Mouse (Mus musculus) MEL-GATA-1-ER (cell line): ENCODE results near the gene Ddb2.

Source experiments
- DNase-seq: peaks from one replicate; pipeline ENCODE4 v3.0.0-alpha.2; 2012; ENCODE audit warnings: low read depth; ENCODE audit errors: extremely low read depth

The Ddb2 gene

DNA sequence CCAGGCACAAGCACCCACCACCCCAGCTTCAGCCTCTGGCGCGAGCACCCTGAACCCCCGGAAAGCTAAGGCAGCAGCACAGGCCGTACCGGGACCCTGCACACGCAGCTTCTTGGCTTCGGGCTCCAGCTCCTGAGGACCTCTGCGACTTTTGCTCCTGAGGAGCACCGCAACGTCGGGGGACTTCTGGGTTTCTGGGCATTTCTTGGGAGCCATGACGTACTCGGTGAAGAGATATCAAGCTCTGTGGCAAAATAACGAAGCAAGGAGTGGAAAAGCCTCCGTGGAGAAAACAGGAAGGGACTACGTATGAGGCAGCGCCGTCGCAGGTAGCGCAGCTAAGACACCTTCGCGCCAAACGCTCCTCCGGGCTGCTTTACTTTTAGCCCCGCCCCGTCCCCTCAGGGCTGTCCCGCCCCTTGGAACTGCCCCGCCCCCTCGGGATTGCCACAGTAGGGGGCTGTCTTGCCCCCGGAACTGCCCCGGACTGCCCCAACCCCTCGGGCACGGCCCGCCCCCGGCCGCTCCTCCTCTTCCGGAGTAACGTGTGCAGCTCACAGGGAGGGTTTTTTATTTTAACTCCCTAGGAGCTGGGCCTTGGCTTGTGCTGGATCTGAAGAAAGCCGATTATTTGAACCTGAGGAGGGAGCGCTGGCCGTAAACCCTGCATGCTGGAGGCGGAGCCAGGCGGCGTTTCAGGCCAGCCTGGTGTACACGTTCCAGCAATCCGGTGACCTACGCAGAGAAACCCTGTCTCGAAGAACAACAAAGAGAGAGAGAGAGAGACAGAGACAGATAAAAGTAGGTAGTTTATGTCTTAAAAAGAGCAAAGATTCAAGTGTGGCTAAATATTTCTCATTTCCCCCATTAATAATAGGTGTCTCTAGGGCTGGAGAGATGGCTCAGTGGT, at the start of gene Ddb2:
Gene Ddb2 (minus strand): TSS at position 382 of the 910 bp plus-strand sequence.
- peak; percentile 80 for DNase-seq

DNA sequence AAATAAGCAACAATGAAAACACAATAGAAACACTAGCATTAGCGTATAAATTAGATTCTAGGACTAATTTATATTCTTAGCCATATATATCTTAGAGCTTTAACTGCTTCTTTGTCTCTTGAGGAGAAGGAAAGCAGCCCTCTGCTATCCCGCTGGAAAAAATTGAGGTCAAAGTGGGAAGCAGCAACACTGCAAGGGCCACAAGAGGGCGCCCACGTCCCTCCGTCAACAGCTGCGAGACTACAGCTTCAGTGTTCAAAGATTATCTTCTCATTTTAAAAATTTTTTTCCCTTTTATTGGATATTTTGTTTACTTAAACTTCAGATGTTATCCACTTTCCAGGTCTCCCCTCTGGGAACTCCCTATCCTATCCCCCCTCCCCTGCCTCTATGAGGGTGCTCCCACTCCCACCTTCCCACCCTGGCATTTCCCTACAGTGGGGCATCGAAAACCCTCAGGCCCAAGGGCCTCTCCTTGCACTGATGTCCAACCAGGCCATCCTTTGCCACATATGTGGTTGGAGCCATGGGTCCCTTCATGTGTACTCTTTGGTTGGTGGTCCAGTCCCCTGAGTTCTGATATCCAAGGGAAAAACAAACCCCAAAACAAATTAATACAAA, 49.2 kb upstream of the Ddb2 start:
- DNase-seq, result no peak

DNA sequence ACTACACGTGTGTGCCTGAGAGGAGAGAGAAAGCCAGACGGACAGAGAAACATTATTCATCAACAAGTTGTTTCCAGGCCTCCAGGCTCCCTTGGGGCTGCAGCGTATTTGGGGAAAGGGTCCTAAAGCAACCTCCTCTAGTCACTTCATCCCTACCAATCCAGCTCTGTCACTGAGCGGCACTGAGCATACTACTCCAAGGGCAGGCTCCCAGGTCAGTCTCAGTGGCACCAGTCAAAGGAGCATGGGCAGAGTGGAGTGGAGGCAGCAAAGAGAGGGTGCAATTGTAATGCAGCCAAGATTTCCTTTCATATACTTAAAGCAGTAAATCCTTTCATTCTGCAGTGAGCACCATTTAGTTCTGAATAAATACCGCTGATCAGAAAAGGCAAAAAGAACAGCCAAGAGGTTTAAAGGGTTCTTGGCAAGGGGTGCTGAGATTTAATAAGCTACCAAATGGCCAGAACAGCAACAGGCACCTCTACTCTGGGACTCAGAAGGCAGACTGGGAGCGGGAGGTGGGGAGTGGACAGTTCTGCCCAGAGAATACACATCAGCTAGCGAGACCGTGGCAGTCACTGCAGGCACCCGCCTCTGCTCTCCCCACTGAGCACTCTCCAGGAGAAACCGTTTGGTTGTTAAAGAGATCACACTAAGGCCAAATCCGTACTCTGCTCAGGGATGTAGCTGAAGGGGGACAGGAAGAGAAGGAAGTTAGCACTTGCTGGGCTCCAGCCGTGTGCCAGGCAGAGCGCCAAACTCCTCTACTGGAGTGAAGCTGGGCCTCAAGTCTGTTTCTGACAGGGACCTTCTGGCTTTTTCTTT, 47.8 kb upstream of the Ddb2 start:
- no peak for DNase-seq

DNA sequence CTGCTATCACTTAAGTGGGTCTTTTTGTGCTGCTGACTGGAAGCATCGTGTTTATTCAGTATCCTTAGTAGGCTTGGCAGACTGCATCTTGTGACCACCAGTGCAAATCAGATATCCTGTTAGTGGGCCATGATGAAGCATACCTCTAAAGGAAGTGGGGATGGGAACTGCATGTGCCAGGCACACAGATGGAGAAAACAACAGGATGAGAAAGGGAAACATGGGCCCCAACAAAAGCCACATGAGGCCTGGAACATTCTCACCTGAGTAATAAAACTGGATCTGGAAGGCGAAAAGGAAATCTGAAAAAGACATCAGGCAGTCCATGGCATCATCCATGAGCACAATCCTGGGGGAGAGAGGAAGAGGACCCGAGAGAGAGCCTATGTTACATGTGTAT, 47.2 kb upstream of the Ddb2 start:
- no peak for DNase-seq

DNA sequence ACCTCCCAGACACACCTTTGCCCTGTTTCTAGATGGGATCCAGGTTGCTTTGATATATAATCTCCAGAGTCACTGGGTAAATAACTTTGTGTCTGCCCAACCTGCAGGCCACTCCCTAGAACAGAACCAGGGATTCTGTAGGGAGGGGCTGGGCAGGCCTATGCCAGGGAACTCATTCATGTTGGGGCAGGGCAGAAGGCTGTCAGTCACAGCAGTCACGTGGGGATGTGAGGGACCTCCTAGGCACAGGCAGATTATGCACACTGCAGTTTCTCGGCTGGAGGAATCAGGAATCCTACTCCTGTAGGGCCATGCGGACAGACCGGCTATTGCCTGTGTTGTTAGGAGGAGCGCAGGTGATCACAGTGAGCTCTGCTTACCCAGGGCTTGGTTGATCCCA, 44.6 kb upstream of the Ddb2 start:
- no peak for DNase-seq

DNA sequence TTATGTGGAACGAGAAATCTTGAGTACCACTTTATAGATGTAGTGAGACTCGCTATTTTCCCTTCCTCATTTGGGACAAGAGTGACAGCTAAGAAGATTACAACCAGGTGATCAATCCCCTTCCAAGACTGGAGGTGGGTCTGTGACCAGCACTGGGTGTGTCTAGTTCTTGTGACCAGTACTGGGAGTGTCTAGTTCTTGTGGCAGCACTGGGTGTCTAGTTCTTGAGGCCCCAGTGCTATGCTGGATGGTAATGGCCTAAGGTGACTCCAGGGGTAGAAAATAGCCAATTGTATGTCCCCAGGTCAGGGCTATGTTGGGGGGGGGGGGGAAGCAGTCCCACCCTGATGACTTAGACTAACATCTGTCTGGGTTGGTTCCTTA, 42.6 kb upstream of the Ddb2 start:
- DNase-seq, result no peak

DNA sequence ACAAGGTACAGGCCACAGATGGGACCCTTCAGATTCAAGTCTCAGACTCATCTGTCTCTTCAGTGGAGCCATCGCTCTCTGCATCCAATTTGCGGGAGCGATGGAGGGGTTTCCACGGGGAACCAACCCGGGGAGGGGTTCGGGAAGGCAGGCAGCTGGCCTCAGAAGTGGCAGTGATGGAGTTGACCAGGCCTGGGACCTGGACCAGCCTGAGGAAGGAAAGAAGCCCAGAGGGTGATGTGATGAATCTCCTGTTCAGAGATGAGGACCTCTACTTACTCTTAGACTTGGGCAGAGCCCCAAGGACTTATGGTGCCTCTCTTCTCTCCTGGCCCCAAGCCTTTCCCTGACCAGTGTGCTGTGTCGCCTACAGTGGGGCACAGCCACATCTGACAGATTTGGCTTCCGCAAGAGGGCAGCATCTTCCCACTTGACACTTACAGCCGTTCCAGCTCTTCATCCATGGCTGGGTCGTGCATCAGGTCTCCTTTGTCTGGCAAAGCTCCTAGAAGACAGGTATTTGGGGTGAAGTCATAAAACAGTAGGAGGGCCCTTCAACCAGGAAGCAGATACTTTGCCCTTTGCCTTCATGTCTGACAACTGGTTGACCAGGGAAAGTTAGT, 42.1 kb upstream of the Ddb2 start:
- DNase-seq, result no peak

DNA sequence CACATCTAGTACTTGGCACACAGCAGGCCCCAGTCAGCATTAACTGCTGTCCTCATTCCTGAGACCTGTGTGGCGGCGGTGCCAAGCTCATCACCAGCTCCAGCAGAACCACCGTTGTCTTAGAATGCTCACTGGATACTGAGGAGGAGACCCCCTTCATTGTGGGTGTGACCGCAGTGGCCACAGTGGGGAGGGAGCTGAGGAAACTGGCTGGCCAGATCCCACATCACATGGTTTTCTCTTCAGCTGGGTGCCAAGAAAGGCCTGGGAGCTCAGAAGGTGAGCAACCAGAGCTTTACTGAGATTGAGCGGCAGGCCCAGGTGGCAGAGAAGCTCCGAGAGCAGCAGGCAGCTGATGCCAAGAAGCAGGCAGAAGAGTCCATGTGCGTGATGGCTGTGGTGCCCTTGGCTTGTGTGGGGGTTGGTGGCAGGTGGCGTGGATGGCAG, 32.9 kb upstream of the Ddb2 start:
- no peak for DNase-seq

DNA sequence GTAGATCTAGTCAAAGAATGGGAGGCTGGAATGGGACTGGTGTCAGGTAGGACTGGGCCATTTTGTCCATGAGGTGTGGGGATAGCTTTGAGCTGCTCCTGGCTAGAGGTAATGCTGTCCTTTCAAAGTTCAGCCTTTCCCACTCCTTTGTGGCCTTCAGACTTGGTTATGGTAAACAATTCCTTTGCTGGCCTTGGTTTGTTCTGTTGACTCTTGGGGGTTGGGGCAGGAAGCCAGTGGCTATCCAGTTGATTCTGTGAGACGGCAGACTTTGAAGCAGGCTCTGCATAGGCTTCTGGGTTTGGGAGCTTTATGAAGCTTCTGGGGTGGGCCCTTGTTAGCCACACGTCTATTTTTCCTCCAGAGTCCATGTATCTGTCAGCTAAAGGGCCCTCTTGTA, 31.9 kb upstream of the Ddb2 start:
- no peak for DNase-seq

DNA sequence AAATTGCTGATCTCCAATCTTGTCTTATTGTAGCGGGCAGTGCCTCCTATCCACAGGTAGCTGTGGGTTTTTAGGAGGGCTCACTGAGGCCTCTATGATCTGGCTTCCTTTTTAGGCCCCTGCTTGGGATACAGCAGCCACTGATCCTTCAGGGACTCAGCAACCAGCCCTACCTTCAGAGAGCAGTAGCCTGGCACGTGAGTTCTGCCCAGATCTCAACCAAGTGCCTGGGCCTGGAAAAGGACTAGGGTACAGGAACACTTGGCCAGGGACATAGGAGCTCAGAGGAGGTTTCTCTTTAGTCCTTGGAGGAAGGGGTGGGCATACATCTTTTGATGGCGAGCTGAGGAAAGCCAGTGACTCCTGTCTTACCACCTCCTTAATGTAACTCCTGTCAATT, 31.3 kb upstream of the Ddb2 start:
- DNase-seq, result no peak

DNA sequence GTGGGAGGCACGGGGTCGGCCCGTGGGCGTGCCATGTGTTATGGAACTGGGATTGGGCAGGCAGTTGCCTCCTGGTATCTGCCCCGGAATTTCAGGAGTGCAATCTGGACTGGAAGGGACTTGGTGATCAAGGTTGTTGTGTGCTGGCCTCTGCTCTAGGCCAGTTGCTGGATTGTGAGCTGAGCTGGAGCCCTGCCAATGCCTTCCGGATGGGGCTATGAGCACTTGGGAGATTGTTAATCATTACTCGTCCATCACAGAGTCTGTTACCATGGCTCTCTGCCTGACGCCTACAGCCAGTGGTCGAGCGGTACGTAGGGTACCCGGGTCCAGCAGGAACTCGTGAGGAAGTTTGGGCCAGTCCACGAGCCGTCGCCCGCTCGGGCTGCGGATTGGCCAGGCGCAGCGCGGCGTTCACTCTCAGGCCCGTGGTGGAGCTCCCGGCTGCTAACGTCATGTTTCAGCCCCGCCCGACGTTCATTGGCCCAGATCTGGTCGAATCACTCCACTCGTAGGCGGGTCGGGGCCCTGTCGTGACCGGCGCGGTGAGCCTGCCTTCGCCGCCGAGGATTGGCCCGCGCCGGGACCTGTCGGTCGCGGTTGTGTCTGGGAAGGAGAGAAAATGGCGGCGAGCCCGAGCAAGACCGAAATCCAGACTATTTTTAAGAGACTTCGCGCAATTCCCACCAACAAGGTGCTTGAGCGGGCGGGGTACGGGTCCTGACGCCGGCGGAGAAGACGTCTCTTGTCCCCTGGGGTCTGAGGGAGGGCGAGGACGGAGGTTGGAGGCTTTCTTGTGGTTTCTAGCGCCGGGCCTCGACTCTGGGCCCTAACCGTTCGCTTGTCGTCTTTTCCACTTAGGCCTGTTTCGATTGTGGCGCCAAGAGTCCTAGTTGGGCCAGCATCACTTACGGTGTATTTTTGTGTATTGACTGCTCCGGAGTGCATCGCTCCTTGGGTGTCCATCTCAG, 28.2 kb upstream of the Ddb2 start, which contains the start of gene Arfgap2:
Gene Arfgap2 (plus strand): TSS at position 264 of the 971 bp plus-strand sequence.
- peak; percentile 87 for DNase-seq

DNA sequence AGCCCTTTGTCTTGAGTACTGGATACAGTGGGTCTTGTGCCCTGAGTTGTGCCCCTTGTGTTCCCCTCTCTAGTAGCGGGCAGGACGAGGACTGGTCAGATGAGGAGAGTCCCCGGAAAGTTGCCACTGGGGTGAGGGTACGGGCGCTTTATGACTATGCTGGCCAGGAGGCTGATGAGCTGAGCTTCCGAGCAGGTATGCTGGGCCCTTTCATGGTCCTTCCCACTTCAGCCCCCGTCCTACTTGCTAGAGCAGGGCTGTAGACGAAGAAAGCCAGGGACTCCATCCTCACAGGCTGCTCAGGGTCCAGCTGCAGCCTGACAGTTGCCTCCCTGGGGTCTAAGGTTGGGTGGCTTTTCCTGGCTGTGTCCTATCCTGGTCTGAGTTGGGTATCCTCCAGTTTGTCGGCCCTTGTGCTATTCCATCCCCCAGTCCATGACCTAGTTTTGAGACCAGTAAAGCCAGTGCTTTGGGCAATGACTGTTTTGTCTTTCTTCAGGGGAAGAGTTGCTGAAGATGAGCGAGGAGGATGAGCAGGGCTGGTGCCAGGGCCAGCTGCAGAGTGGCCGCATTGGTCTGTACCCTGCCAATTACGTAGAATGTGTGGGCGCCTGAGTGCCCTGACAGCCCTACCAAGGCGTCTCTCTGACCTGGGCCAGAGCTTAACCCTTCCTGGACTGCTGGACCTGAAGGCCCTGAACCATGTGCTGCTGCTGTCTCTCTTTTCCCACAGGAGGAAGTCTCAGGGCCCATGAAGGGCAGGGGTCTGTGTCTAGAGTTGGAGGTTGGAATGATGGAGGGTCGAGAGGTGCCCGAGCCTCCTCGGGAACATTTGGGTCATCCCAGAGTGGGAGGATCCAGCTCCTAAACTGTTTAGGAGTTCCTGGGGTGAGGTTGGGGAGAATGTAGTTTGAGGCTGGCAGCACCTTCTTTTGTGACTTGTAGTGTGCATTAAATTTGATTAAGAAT, 27.2 kb upstream of the Ddb2 start:
- no peak for DNase-seq

DNA sequence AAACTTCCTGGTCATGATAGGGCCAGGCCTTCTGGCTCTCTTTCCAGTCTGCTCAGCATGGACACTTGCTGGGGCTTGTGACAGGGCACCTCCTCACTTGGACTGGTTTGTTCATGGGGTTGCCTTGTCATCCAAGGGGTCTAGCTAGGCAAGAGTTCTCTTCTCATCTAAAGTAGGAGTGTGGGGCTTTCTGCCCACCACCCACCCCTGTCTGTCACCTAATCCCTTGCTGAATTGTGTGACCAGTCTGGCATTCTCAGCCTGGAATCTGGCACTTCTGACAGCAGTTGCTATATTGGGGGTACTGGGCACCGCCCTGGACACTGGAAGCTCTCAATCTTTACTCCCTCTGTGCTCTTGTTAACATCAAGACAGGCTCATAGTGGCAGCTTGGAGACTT, 22.7 kb upstream of the Ddb2 start:
- DNase-seq, result no peak

DNA sequence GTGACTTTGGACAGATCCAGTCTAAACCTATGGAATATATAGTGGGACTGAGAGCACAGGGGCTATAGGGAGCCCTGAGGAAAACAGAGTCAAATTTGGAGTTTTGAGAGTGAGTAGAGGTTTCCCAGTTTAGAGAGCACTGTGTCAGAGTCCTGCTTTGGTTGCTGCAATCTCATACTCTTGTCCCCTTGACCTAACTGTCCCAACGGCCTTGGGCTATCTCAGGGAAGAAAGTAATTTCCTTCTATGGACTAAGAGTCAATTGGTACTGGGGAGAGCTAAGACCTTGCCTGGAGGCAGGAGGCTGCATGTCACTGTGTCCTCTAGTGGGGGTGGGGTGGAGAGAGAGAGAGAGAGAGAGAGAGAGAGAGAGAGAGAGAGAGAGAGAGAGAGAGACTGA, 22.0 kb upstream of the Ddb2 start:
- no peak for DNase-seq

DNA sequence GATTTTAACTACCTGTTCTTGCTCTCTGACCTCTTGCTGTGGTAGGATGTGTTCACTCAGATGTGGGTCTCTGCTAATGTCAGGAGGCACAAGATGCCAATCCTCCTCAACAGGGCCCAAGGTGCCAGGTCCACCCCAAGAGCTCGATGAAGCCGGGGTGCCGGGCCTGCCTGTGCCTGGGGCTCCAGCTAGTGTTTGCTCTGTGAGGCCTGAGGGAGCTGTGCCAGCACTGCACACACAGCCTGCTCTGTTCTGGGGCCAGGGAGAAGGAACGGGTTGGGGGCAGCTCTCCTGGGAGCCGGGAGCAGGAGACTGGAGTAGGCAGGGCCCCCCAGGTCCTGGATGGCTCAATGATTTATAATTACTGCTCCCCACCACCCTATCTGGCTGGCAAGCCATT, 21.3 kb upstream of the Ddb2 start:
- DNase-seq, result no peak

DNA sequence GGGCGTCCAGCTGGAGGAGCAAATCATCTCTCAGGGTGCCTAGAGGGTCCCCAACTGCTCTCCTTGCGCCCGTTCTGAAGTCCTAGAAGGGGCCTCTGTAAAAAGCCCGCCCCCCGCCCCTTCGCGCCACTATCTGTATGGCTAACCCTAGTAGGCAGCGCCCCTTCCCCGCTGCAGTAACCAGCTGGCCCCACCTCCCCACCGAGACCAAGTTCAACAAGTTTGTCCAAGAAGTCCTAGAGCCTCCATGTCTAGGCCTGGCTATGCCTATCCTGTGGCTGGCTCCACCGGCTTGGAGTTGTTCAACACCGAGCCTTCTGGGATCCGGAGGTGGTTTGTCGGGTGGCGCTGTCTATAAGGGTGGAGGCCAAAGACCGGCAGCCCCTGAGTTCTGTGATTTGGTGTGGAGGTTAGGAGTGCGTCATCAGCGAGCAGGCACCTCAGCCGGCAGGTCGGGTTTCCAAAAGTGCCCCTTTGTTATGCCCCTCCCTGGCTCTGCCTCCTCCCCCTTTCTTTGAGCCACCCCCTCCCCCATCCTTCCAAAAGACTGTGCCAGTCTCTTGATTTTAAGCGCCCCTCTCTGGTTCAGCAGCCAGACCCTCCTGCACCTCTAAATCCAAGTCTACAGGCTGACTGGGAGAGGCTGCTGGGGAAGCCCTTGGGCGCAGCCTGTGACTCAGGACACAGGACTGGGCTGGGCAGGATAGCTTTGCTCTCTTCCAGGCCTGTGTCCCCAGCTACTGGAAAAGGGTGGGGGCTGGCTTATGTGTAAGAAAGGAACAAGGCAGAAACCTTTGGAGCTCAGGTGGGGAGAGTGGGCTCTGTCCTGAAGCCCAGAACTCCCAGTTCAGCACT, 20.6 kb upstream of the Ddb2 start:
- peak; percentile 46 for DNase-seq

DNA sequence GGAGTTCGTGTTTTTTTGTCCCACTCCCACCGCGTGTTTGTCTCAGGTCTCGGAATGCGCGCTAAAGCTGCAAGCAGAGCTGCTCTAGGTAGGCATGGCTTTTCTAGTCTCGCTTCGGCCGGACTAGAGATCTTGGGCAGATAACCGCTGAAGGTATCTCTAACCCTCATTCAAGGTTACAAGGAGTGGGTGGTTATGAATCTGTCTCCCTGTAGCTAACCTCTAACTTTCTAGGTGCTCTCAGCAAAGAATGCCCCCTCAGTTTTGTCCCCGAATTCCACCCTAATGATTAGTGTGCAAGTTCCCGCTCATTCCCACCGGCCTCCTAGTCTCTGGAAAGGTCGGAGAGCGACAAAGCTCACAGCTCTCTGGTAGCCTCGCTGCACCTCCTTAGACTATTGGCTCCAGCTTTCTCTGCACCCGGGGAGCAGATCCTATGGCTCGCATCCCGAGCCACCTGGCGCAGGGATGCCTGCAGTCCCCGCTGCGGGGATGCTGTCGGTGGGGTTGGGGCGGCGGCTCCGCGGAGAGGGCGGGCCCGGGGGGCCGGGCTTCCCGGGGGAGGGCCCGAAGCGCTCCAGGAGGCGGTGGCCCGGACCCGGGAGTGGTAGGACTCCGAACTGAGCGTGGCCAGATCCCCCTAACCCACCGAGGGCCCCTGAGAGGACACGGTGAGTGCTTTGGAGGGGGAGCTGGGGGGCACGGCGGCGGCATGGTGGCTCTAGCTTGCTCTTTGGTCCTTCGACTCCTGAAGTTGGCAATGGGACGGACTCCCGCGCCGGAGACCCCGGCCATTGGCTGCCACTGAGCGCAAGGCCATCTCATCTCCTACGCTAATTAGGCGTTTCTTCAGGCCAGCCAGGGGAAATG, 19.7 kb upstream of the Ddb2 start:
- no peak for DNase-seq
